Mouse (Mus musculus): ENCODE data around the gene Syn3. TPM values are rescaled to one million over a fixed set of nuclear protein-coding genes. Genes with fewer than 3 reads are reported as not detected.

Syn3 gene
- polyA plus RNA-seq, 1 experiment from 2014 or later = 4.0 TPM

DNA sequence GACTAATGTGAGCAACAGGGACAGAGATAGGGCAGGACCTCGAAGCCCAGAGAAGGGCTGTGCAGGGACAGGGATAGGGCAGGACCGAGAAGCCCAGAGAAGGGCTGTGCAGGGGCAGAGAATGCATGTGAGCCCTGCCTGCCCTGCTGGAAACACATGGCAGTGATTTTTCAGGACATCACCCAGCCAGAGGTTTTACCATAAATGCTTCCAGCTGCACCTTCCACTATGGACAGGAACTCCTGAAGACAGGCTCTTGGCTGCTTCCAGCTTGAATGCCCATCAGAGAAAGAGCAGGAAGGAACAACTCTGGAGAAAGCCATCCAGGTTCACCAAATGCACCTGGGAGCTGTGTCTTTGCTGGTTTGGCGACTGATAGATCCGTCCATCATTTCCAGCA, 131.3 kb downstream of the Syn3 start:
- H3K36me3 ChIP-seq (ENCODE audit: control insufficient read depth, insufficient read depth, low read length) = no peaks in the 10 kb centered on the region
- H3K9ac ChIP-seq (ENCODE audit: low read length) = no peak overlapping the region
- H3K27me3 ChIP-seq (ENCODE audit: control insufficient read depth, insufficient read depth, low read length) = no peaks in the 10 kb centered on the region
- 0 out of 2 replicates have a peak, but pooled peaks cover 11% of the 10 kb centered on the region for H3K4me1 ChIP-seq (ENCODE audit: control insufficient read depth, insufficient read depth, low read length)
- DNase-seq (ENCODE audit: low spot score) (no peak), ATAC-seq (ENCODE audit: insufficient number of reproducible peaks, low FRiP score, low TSS enrichment, low read depth) (no peak)
- H3K4me2 ChIP-seq (ENCODE audit: low read depth, severe bottlenecking) = no peak overlapping the region
- H3K9me3 ChIP-seq (ENCODE audit: control insufficient read depth, low read length) = no peaks in the 10 kb centered on the region
- no peak overlapping the region for H3K4me3 ChIP-seq (ENCODE audit: low read depth, low read length)
- WGBS = 64% methylated on average over 4 of the region's 4 CpGs
- H3K27ac ChIP-seq (replicated peaks; ENCODE audit: low read depth, low read length) = no peak overlapping the region

DNA sequence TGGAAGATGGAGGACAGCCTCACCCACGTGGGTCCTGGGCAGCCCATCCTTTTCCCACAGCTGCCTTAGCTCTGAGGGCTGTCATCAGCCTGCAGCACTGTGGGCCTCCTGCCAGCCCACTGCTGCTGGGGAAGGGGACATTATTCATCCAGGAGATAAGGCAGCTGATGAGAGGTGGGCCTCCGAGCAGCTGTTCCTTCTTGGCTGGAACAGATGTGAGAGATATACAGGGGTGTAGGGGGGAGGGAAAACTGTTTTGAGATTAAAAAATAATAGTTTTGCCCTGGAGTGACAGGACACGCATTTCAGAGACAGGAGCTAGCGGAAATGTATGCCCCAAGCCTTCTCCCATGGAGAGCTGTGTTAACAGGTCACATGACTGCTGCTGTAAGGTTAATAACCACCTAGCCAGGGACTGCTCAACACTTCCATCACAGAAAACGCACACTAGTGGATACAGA, 133.0 kb downstream of the Syn3 start:
- Histone ChIP-seq H3K4me2 (ENCODE audit: low read depth, severe bottlenecking) (no peak overlapping the region), H3K9ac (ENCODE audit: low read length) (no peak overlapping the region), H3K9me3 (ENCODE audit: control insufficient read depth, low read length) (no peaks in the 10 kb centered on the region), H3K27ac (replicated peaks; ENCODE audit: low read depth, low read length) (no peak overlapping the region), H3K4me3 (ENCODE audit: low read depth, low read length) (no peak overlapping the region), H3K36me3 (ENCODE audit: control insufficient read depth, insufficient read depth, low read length) (no peaks in the 10 kb centered on the region), H3K27me3 (ENCODE audit: control insufficient read depth, insufficient read depth, low read length) (no peaks in the 10 kb centered on the region), H3K4me1 (ENCODE audit: control insufficient read depth, insufficient read depth, low read length) (0 out of 2 replicates have a peak, but pooled peaks cover 11% of the 10 kb centered on the region)
- 40% methylated on average over 5 of the region's 5 CpGs for WGBS
- DNase-seq (ENCODE audit: low spot score) (no peak), ATAC-seq (ENCODE audit: insufficient number of reproducible peaks, low FRiP score, low TSS enrichment, low read depth) (peak; percentile 74)

DNA sequence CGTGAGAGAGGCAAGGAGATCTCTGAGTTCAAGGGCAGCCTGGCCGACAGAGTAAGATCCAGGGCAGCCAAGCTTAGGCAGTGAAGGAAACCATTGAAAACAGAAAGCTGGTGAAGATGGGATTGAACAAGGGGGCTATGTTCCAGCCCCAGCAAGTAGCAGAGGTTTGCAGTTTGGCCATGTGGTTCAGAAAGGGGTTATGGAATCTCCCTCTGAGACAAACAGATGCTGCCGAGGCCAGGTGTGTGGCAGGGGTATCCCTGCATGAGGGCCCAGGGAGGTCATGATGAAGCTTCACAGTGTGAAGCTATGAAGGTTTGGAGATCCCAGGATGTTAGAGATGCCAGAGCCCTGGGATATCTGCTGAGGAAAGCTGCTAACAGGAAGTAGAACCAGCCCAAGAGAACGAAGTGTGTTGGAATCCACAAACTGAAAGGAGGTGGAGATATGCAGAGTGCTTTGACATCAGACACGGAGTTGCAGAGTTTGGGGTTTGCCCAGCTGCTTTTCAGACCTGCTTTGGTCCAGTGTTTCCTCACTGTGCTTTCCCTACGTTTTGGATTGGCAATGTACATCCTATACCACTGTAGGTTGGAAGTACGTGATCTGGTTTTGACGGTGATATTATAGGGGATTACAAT, 134.9 kb downstream of the Syn3 start:
- H3K4me1 ChIP-seq (ENCODE audit: control insufficient read depth, insufficient read depth, low read length) = peaks cover 20% of the 10 kb centered on the region
- no peaks in the 10 kb centered on the region for H3K36me3 ChIP-seq (ENCODE audit: control insufficient read depth, insufficient read depth, low read length)
- H3K9me3 ChIP-seq (ENCODE audit: control insufficient read depth, low read length) = no peaks in the 10 kb centered on the region
- 80% methylated on average over 8 of the region's 8 CpGs for WGBS
- H3K27ac ChIP-seq (replicated peaks; ENCODE audit: low read depth, low read length) = no peak overlapping the region
- ATAC-seq (ENCODE audit: insufficient number of reproducible peaks, low FRiP score, low TSS enrichment, low read depth) (no peak), DNase-seq (ENCODE audit: low spot score) (no peak)
- H3K4me3 ChIP-seq (ENCODE audit: low read depth, low read length) = no peak overlapping the region
- H3K27me3 ChIP-seq (ENCODE audit: control insufficient read depth, insufficient read depth, low read length) = no peaks in the 10 kb centered on the region
- H3K9ac ChIP-seq (ENCODE audit: low read length) = no peak overlapping the region
- no peak overlapping the region for H3K4me2 ChIP-seq (ENCODE audit: low read depth, severe bottlenecking)

DNA sequence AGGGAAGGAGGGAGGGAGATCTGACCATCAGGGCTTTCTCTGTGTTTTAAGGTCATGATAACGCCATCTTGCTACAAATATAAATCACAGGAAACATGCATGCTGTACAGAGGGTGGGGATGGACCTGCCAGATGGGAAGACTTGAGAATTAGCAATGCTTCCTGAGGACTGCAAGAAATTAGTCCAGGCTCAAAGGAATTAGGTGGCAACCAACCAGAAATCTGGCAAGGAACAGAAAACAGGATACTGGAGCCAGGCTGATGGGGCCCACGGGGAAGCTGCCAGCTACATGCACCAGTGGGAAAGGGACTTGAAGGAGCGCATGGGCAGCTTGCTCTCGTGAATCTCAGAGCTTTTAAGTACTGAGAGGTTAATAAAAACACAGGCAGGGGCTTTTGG, 139.0 kb downstream of the Syn3 start:
- no peak for DNase-seq (ENCODE audit: low spot score)

GRCm38 (mm10) chr10:86359208-86359607, 139.5 kb downstream of the Syn3 start:
- WGBS = 36% methylated on average over 2 of the region's 2 CpGs
- ATAC-seq (ENCODE audit: insufficient number of reproducible peaks, low FRiP score, low TSS enrichment, low read depth) (no peak), DNase-seq (ENCODE audit: low spot score) (no peak)
- no peak overlapping the region for H3K27ac ChIP-seq (replicated peaks; ENCODE audit: low read depth, low read length)
- H3K4me1 ChIP-seq (ENCODE audit: control insufficient read depth, insufficient read depth, low read length) = peaks cover 12% of the 10 kb centered on the region
- H3K4me2 ChIP-seq (ENCODE audit: low read depth, severe bottlenecking) = no peak overlapping the region
- H3K36me3 ChIP-seq (ENCODE audit: control insufficient read depth, insufficient read depth, low read length) = no peaks in the 10 kb centered on the region
- no peak overlapping the region for H3K4me3 ChIP-seq (ENCODE audit: low read depth, low read length)
- H3K27me3 ChIP-seq (ENCODE audit: control insufficient read depth, insufficient read depth, low read length) = no peaks in the 10 kb centered on the region
- H3K9ac ChIP-seq (ENCODE audit: low read length) = no peak overlapping the region
- H3K9me3 ChIP-seq (ENCODE audit: control insufficient read depth, low read length) = no peaks in the 10 kb centered on the region

More for the DNA sequence above, 139.0 kb downstream of the Syn3 start:
- Histone ChIP-seq H3K9me3 (ENCODE audit: control insufficient read depth, low read length) (no peaks in the 10 kb centered on the region), H3K27me3 (ENCODE audit: control insufficient read depth, insufficient read depth, low read length) (no peaks in the 10 kb centered on the region), H3K4me1 (ENCODE audit: control insufficient read depth, insufficient read depth, low read length) (peaks cover 12% of the 10 kb centered on the region), H3K4me2 (ENCODE audit: low read depth, severe bottlenecking) (no peak overlapping the region), H3K9ac (ENCODE audit: low read length) (no peak overlapping the region), H3K27ac (replicated peaks; ENCODE audit: low read depth, low read length) (no peak overlapping the region), H3K4me3 (ENCODE audit: low read depth, low read length) (no peak overlapping the region), H3K36me3 (ENCODE audit: control insufficient read depth, insufficient read depth, low read length) (no peaks in the 10 kb centered on the region)
- WGBS = 31% methylated on average over 4 of the region's 4 CpGs
- no peak for ATAC-seq (ENCODE audit: insufficient number of reproducible peaks, low FRiP score, low TSS enrichment, low read depth)

- ATAC-seq (ENCODE audit: insufficient number of reproducible peaks, low FRiP score, low TSS enrichment, low read depth) = no peak
- WGBS = 85% methylated on average over 7 of the region's 7 CpGs
Observed at GRCm38 (mm10) chr10:86358307-86358975, 140.3 kb downstream of the Syn3 start.

GRCm38 (mm10) chr10:86356819-86357563, 141.7 kb downstream of the Syn3 start:
- 53% methylated on average over 5 of the region's 5 CpGs for WGBS
- no peak; the same call in 1 of the 2 replicates for ATAC-seq (ENCODE audit: insufficient number of reproducible peaks, low FRiP score, low TSS enrichment, low read depth)
- Histone ChIP-seq H3K9me3 (ENCODE audit: control insufficient read depth, low read length) (no peaks in the 10 kb centered on the region), H3K9ac (ENCODE audit: low read length) (no peak overlapping the region), H3K4me3 (ENCODE audit: low read depth, low read length) (no peak overlapping the region), H3K4me2 (ENCODE audit: low read depth, severe bottlenecking) (no peak overlapping the region), H3K27ac (replicated peaks; ENCODE audit: low read depth, low read length) (no peak overlapping the region), H3K27me3 (ENCODE audit: control insufficient read depth, insufficient read depth, low read length) (no peaks in the 10 kb centered on the region), H3K4me1 (ENCODE audit: control insufficient read depth, insufficient read depth, low read length) (peaks cover 12% of the 10 kb centered on the region), H3K36me3 (ENCODE audit: control insufficient read depth, insufficient read depth, low read length) (no peaks in the 10 kb centered on the region)
- DNase-seq (ENCODE audit: low spot score) = no peak

More at GRCm38 (mm10) chr10:86358307-86358975, 140.3 kb downstream of the Syn3 start:
- no peak overlapping the region for H3K9ac ChIP-seq (ENCODE audit: low read length)
- no peaks in the 10 kb centered on the region for H3K36me3 ChIP-seq (ENCODE audit: control insufficient read depth, insufficient read depth, low read length)
- DNase-seq (ENCODE audit: low spot score) = no peak
- no peak overlapping the region for H3K27ac ChIP-seq (replicated peaks; ENCODE audit: low read depth, low read length)
- H3K27me3 ChIP-seq (ENCODE audit: control insufficient read depth, insufficient read depth, low read length) = no peaks in the 10 kb centered on the region
- peaks cover 12% of the 10 kb centered on the region for H3K4me1 ChIP-seq (ENCODE audit: control insufficient read depth, insufficient read depth, low read length)
- H3K4me2 ChIP-seq (ENCODE audit: low read depth, severe bottlenecking) = no peak overlapping the region
- no peak overlapping the region for H3K4me3 ChIP-seq (ENCODE audit: low read depth, low read length)
- no peaks in the 10 kb centered on the region for H3K9me3 ChIP-seq (ENCODE audit: control insufficient read depth, low read length)

DNA sequence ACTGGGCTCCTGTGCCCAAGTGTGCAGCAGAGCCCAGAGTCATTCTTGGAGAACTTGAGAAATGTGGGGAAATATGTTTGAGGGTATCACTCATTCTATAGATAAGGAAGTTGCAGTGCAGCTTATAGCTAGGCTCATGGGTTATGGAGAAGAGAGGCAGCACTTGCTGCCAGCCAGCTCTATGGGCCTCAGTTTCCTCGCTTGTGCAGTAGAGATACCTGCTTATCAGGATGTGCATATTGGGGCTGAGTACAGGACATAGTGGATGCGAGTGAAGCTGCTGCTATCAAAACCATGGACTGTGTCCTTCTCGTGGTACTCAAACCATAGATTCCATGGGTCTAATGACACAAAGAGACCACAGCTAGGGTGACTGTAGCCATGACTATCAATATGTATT, 146.2 kb downstream of the Syn3 start:
- no peaks in the 10 kb centered on the region for H3K27me3 ChIP-seq (ENCODE audit: control insufficient read depth, insufficient read depth, low read length)
- H3K4me1 ChIP-seq (ENCODE audit: control insufficient read depth, insufficient read depth, low read length) = no peaks in the 10 kb centered on the region
- no peak overlapping the region for H3K4me3 ChIP-seq (ENCODE audit: low read depth, low read length)
- no peak overlapping the region for H3K4me2 ChIP-seq (ENCODE audit: low read depth, severe bottlenecking)
- DNase-seq (ENCODE audit: low spot score) (no peak), ATAC-seq (ENCODE audit: insufficient number of reproducible peaks, low FRiP score, low TSS enrichment, low read depth) (no peak)
- no peak overlapping the region for H3K27ac ChIP-seq (replicated peaks; ENCODE audit: low read depth, low read length)
- no peaks in the 10 kb centered on the region for H3K36me3 ChIP-seq (ENCODE audit: control insufficient read depth, insufficient read depth, low read length)
- H3K9ac ChIP-seq (ENCODE audit: low read length) = no peak overlapping the region
- 93% methylated on average over 3 of the region's 3 CpGs for WGBS
- H3K9me3 ChIP-seq (ENCODE audit: control insufficient read depth, low read length) = no peaks in the 10 kb centered on the region
